Mouse (Mus musculus): ENCODE data around the gene Gldc.
A peak's percentile ranks its signal among the peaks of the same experiment; 100 is the strongest.
"Not testable (repeated sequence)": the region's sequence is repeated elsewhere in the genome, so short reads cannot be mapped to it uniquely, and the experiment has no call there.

The Gldc gene

DNA sequence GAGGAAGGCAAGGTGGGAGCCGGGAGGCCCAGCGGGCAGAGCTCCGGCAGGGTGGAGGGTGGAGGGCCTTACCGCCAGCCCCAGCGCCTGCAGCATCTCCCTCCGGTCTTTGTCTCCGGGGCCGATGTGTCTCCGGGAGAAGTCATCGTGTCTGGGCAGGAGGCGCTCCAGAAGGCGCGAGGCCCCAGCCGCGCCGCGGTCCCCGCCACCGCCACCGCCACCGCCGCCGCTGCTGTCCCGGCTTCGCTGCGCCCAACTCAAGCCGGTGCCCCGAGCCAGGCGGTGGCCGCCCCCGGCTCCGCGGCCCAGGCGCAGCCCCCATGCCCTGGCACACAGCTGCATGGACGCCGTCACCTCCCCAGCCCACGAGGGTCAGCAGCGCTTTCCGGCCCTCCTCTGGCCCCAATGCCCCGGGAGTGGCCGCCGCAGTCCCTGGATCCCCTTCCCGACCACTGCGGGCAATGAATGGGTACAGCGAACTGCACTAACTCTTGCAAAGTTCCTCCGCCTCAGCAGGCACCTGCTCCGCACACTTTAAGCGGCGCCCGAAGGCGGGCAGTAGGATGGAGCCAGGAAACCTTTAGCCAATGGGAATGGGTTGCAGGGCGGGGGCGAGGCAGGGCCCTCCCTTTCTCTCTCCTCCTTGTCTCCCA, at the start of gene Gldc:
TSS of gene Gldc (minus strand) at position 511 of the 653 bp plus-strand sequence.
- peak; percentile 41 for DNase-seq

DNA sequence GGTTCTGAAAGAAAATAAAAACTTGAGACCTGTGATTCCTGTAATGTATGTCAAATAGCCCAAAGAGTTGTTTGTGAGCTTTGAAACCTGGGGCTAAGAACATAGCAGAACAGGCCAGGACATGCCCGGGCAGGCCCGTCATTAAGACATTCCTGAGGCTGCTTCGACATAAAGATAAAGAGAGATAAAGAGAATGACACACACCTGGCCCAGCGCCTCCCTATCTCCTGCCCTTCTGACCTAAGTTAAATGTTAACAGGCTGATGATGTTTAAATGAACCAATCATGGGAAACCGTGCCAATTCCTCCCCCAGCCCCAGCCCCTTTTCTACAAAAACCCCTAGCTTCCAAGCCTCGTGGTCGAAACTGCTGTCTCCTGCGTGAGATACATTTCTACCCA, 47.4 kb upstream of the Gldc start:
- not testable (repeated sequence) for DNase-seq

DNA sequence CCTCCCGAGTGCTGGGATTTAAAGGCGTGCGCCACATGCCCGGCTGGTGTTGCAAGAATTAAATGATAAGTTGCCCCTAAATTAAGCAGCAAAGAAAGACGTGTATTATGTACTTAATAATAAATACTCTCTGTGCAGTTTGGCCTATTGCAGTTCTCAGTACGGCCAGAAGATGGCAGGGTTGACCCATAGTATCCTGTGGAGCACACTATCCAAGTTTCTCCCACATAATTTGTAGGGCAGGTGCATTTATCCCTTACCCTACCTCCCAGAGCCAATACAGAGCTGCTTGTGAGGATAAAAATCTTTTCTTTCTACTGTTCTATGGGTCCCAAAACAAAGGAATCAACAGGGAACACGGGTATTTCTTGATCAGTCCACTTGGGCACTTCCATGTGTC, 42.1 kb upstream of the Gldc start:
- DNase-seq, result peak; percentile 21

DNA sequence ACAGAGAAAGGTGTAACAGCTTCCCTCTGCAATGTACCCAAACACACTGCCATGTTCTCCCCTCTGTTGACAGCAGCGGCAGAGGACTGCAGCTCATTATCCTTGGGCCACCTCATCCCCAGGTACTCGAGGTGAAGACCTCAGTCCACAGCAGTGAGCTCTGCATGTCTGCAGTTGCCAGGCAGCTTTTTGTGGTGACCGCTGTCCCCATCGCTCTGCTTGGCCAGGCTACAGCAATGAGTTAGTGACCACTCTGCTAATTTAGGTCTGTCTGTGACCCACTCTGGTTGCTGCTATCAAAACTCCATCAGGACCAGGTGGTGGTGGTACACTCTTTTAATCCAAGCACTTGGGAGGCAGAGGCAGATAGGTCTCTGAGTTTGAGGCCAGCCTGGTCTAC, 41.0 kb upstream of the Gldc start:
- DNase-seq, result no peak

DNA sequence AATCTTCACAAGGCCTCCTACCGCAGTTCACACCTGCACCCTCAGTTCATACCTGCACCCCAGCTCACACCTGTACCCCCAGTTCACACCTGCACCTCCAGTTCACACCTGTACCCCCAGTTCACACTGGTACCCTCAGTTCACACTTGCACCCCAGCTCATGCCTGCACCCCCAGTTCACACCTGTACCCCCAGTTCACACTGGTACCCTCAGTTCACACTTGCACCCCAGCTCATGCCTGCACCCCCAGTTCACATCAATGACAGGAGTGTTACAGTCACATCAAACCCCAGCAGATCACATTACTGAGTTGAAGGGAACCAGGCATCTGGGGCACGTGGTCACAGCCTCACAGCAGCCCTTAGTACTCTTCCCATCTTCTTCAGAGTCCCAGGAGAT, 40.5 kb upstream of the Gldc start:
- not testable (repeated sequence) for DNase-seq

DNA sequence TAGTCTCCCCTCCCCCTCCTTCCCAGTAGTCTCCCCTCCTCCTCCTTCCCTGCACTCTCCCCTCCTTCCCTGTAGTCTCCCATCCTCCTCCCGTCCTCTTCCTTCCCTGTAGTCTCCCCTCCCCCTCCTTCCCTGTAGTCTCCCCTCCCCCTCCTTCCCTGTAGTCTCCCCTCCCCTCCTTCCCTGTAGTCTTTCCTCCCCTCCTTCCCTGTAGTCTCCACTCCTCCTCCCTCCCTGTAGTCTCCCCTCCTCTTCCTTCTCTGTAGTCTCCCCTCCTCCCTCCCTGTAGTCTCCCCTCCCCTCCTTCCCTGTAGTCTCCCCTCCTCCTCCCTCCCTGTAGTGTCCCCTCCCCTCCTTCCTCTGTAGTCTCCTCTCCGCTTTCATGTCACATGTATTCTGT, 38.8 kb upstream of the Gldc start:
- DNase-seq, result no peak

DNA sequence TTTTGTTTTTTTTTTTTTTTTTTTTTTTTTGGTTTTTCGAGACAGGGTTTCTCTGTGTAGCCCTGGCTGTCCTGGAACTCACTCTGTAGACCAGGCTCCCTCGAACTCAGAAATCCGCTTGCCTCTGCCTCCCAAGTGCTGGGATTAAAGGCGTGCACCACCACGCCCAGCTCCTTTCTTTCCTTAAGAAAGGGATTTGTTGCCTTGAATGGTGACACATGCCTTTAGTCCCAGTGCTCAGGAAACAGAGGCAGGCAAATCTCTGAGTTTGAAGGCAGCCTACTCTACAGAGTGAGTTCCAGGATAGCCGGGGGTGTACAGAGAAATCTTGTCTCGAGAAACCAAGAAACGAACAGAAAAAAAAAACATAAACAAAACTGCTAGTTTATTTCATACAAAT, 33.8 kb upstream of the Gldc start:
- not testable (repeated sequence) for DNase-seq

DNA sequence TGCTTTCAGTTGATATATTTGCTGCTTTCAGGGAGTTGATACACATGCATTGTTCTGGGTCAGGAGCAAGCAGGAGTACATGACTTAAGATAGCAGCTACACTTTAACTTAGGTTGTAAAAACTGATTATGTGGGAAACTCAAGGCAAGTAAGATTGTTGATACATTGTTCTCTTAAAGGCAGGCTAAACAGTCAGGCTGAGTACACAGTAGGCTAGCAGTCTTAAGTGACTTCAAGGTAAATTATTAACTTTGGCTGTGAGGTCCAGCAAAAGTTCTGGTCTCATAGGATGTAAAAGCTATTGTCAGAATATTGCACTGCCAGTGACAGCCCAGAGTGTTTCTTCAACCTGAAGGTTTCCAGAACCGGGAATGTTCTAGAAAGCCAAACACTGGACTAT, 31.8 kb upstream of the Gldc start:
- no peak for DNase-seq

DNA sequence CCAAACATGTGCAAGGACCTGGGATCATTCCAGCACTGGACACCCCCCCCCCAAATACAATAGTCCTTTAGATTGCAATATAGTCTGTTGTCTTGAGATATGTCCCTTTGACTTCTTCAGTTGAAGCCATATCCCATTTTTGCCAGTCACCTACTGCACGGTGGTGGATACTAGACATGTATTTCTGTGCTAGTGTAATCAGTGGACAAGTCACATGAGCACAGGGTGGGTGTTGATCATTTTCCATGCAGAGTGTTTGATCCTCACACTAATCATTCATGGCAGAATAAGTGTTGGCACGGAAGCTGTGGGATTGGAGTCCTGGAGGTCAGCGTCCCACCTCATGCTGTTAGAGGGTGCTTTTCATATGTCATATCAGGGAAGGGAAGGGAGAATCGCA, 30.6 kb upstream of the Gldc start:
- no peak for DNase-seq

DNA sequence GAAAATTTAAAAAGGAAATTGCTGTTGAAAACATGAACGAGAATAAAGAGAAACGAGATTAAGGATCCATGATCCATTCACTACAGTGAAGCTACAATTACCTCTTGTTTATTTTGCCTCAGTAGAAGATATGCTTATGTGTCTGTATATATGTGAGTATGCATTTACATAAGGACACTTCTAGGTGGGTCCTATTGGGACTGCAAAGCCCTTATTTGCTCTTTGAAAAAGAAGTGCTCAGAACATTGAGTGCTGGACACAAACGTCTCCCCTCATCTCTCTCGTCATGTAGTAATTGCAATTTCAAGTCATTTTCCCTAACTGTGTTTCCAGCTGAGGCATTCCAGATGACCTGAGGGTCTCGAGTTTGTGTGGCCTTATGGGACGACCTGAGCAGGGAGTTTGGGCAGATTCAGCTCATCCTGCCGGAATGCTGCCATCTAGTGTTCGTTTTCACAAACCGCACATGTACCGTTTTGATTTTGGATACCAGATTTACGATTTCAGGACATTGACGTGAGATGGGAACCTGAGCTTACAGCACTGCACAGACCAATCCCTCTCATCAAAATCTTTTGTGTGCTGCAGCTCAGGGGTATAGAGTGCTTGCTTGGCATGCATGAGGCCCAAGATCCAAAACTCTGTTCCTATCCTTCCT, 30.1 kb upstream of the Gldc start:
- DNase-seq, result peak; percentile 19

DNA sequence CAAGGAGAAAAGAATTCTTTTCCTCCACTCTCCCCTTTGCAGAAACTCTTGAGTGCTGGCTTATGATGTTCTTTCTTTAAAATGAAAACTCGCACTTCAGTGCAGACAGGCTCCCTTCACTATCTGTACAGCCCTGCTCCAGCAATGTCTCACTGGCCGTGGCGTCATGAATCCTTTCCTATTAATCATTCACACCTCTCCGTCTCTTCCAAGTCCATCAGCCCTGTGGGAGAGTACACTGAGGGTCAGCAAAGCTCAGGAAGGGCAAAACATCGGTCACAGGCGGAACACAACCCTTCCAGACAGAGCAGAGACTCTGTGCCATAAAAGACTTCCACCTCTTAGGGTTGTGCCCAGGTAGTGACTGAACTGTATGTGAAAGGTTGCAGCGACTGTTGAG, 26.9 kb upstream of the Gldc start:
- no peak for DNase-seq

DNA sequence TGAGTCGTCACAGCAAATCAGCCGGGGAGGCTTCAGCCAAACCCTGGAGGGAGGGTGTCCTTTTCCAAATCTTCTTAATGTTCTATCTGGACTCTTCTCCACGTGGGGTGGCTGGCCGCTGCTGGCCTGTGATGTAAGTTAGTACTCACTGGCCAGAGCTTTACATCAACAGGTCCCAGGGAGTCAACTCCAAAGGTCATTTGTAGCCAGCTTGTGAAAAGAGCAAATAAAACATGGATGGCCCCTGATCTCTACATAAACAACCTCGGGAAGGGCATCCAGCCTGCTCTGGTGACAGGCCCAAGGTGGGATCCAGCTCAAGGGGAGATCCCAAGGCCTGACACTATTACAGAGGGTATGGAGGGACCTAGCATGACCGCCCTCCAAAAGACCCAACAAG, 19.8 kb upstream of the Gldc start:
- DNase-seq, result no peak

DNA sequence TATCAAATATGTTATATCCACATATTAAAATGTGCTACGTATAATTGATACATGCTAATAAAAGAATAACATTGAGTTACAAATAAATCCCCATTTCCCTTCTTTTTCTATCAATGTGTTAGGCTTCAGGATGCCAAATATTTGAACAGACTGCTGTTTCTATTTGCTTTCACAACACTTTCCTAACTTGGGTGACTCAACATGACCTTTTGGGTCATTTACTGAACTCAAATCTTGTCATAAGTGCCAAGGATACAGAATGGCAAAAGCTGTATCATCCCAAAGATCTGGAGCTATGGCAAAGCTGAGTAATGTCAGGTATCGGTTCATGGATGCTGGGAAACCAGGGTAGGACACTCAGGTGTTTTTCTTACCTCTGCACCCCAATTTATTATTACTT, 12.0 kb upstream of the Gldc start:
- DNase-seq, result no peak

DNA sequence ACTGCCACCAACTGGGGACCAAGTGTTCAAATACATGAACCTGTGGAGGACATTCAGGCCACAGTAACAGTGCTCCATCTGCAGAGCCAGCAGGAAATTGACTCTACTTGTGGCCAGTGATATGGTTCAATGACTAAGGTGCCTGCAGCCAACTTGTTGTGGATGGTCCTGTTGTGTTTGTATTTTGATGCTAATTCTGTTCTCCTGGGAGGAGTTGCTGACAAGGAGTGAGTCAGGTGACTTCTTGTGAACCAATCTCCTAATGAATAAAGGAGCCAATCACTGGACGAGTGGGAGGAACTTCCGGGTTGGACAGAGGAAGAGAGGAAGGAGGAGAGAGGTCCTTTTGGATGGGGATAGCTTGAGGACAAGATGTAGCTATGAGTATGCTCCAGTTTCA, 10.3 kb upstream of the Gldc start:
- no peak for DNase-seq

DNA sequence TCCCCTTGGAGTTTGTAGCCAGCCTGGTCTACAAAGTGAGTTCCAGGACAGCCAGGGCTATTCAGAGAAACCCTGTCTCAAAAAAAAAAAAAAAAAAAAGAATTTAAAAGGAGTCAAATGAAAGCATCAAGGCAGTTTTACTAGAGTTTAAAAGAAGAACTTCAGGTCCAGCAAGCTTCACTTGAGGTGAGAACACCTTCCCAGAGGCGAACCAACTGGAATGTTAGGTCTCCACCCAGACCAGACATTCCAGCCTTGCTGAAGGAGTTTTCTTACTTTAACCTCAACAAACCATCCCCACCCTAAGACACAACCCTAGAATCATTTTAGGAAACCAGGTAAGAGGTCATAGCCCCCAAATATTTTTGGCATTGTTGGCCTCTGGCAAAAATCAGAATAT, 4.8 kb upstream of the Gldc start:
- no peak for DNase-seq

DNA sequence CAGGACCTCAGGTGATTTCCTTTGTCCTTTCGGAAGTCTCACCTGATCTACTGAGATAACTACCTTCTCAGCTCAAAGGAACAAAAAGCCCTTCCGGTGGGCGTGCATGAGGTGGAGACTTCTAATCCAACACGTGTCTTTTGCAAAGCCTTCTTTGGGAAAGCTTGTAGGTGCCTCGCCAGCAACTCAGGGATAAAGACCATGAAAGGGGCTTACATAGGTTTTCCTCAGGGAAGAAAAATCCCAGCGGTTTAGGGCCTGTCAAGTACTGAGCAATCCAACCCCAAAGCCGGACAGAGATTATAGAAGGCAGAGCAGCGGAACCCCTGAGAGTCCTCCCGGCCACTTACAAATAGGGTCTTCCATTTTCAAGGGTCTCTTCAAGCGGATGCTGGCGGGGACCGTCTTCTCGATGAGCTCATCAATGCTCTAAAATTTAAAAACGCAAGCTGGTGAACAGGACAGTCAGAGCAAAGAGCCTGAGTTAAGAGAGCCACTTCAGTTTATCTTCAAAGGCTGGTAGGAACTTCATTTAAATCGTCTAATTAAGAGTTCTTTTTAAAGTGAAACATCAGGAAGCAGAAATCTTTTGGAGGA, 1.1 kb downstream of the Gldc start:
- DNase-seq, result no peak

DNA sequence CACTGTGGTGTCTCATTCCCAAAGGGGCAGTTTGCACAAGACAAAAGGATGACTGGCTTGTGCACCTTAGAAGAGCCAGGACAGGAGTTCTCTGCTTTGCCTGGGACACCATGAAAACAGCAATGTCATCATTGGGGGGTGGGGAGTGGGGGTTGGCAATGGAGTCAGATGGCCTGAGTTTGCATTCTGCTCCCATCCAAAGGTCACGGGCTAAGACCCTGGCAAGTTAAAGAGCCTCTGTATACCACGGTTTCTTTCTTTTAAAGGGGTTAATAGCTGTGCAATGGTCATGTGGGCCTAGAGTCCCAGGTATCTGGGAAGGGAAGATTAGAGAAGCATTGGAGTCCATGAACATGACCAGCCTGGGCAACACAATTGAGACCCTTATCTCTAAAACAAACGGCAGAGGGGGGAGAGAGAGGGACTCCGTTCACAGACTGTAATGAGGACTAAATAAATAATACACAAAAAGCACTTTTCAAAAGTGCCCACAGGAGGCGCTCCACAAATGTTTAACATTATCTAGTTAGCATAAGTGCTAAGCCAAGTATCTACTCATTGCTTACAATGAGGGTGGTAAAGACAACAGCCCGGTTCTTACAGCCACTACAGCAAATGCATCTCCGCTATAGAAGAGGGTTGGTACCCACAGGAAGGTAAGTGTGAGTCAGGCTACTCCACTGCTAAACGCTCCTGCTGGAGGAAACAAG, 3.7 kb downstream of the Gldc start:
- no peak for DNase-seq

DNA sequence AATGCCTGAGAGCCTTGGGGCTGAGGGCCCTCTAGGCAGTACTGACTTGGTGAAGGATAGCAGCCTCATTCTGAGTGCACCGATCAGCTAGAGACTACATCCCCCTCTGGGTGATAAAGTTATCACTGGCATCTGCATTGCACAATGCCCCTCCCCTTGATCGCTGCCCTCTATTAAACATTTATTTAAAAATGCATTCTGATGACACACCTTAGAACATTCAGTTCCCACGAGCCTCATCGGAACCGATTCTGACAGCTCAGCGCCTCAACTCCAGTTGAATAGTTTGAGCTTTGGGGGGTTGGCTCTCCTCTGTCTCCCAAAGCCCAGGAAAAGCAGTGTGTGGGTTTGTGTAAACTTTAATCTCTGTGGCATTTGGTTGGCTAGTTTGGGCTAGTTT, 4.9 kb downstream of the Gldc start:
- no peak for DNase-seq

DNA sequence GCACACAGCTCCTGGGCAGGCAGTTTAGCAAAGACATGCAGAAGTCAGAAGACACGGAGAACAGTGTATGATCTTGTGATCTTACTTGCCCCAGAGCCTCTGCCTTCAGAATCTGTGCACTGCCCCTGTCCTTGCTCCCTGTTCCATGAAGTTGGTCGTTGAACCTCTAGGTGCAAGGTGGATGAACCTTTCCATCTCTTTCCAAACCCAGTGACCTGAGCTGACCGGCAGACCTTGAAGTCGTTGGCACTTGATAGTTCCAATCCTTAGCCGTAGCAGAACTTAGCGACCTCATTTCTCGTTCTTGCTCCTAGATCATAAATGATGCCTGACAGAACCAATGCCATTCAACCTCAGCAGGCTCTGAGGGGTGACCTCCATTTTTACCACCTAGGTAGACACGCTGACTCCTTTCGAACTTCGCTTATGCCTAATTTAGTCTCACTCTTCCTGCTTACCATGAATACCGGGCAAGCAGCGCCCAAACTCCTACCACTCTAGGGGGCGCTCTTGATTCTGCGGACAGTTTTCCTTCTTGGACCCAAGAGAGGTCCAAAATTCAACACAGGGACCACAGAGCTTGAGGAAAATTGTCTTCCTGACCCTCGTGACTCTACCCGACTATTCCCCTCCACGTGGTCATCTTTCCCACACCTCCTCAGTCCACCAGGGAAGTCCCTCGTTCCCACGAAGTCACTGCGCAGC, 8.3 kb downstream of the Gldc start:
- no peak for DNase-seq

DNA sequence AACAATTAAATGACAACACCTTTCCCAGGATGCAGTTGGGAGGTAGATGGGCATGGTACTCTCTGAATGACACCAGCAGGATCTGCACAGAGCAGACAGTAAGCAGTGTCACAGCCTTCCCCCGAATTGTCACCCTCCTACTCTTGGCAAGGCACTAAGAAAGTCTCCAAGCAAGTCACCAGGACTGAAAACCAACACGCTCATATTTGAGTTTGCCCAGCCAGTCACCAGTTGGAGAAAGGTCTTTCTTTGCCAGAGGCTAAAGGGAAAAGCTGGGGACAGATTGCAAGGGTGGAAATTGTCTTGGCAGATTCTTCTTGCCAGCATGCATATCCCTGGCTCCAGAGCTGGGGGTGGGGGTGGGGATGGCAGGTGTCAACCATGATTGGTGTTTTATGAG, 11.0 kb downstream of the Gldc start:
- no peak for DNase-seq

DNA sequence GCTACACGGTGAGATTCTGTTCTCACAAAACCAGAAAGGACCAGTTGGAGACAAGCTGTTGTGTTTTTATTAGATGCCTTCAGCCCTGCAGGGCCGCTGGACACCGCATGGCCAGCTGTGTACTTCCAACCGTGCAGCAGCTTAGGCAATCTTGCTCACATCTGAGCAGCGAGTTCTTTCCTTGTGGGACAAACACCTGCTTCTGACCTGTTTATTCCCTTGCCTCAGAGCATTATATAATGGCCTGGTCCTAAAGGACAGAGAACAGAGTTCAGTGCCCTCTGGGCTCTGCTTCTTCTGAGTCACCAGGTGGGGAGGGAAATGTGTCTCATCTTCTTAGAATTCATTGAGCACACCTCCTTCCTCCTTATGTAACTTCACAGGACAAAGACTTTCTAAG, 12.4 kb downstream of the Gldc start:
- DNase-seq, result no peak

DNA sequence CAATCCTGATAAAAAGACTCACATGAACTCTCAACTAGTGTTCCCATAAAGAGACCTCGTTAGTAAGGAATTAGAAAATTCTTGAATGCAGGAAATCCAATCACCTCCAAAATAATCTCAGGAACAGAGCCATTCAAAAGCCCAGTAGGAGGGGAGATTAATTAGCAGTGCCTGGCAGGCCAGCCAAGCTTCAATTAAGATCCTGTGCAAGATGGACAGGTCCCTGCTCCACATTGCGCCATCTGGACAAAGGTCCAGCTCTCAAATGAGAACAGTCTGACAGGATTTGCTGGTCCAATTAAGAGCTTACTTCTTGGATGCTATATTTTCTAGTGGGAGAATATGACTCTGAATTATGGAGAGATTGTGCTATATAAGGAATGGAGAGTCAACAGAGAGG, 15.2 kb downstream of the Gldc start:
- peak; percentile 60 for DNase-seq

DNA sequence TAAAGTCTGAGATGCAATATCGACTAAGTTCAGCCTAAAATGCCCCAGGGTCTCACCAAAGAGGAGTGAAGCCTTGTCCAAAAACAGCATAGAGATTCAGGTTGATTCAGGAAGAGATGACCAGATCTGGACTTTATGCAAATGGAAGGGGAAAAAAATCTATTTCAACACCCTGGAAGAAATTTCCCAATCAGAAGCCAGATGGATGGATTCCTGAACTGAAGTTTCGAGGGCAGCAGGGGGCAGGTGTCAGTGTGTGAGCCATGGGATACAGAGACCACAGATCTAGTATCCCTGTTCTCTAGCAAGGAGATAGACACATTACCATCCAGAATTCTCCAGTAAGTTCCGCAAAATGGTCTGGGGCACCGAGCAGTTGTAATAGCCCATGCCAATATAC, 17.0 kb downstream of the Gldc start:
- no peak for DNase-seq

All from cerebellum, adult 8-10 months (tissue).